Mouse (Mus musculus): ENCODE results near the gene Bhlha9. TPM values are rescaled to one million over a fixed set of nuclear protein-coding genes. Genes with fewer than 3 reads are reported as not detected.

The Bhlha9 gene
- polyA plus RNA-seq, 1 experiment from 2014 or later = 1.4 TPM

- H3K36me3 ChIP-seq (ENCODE audit: control insufficient read depth, insufficient read depth, low read length) = no peaks in the 10 kb centered on the region
- 9% methylated on average over 10 of the region's 10 CpGs for WGBS
- no peak for ATAC-seq (ENCODE audit: low read depth)
- H3K4me3 ChIP-seq (ENCODE audit: low read depth, low read length) = no peak overlapping the region
- no peaks in the 10 kb centered on the region for H3K9me3 ChIP-seq (ENCODE audit: control insufficient read depth, low read length)
- no peaks in the 10 kb centered on the region for H3K27me3 ChIP-seq (ENCODE audit: control insufficient read depth, insufficient read depth, low read length)
- H3K4me2 ChIP-seq (ENCODE audit: low read depth, low read length) = no peak overlapping the region
- peaks cover 6% of the 10 kb centered on the region for H3K4me1 ChIP-seq (ENCODE audit: control insufficient read depth, insufficient read depth, low read length)
- no peak overlapping the region for H3K9ac ChIP-seq (replicated peaks; ENCODE audit: low read depth, low read length)
- H3K27ac ChIP-seq (ENCODE audit: low read depth, low read length) = no peak overlapping the region
These were observed 17.2 kb upstream of the Bhlha9 start for GRCm38 (mm10) chr11:76655106-76655505.

GRCm38 (mm10) chr11:76657450-76657970 lies 14.8 kb upstream of the Bhlha9 start:
- Histone ChIP-seq H3K9ac (replicated peaks; ENCODE audit: low read depth, low read length) (no peak overlapping the region), H3K27me3 (ENCODE audit: control insufficient read depth, insufficient read depth, low read length) (no peaks in the 10 kb centered on the region), H3K36me3 (ENCODE audit: control insufficient read depth, insufficient read depth, low read length) (no peaks in the 10 kb centered on the region), H3K4me2 (ENCODE audit: low read depth, low read length) (no peak overlapping the region), H3K9me3 (ENCODE audit: control insufficient read depth, low read length) (no peaks in the 10 kb centered on the region), H3K4me3 (ENCODE audit: low read depth, low read length) (no peak overlapping the region), H3K27ac (ENCODE audit: low read depth, low read length) (no peak overlapping the region), H3K4me1 (ENCODE audit: control insufficient read depth, insufficient read depth, low read length) (peaks cover 6% of the 10 kb centered on the region)
- WGBS = 37% methylated on average over 4 of the region's 4 CpGs
- ATAC-seq (ENCODE audit: low read depth) = no peak

GRCm38 (mm10) chr11:76659138-76659930 lies 12.9 kb upstream of the Bhlha9 start:
- WGBS = 23% methylated on average over 14 of the region's 14 CpGs
- H3K4me1 ChIP-seq (ENCODE audit: control insufficient read depth, insufficient read depth, low read length) = peaks cover 6% of the 10 kb centered on the region
- ATAC-seq (ENCODE audit: low read depth) = 0 out of 2 replicates have a peak, but pooled peaks have one; percentile 38

GRCm38 (mm10) chr11:76661790-76662468 lies 10.3 kb upstream of the Bhlha9 start:
- Histone ChIP-seq H3K27ac (ENCODE audit: low read depth, low read length) (no peak overlapping the region), H3K4me2 (ENCODE audit: low read depth, low read length) (no peak overlapping the region), H3K4me1 (ENCODE audit: control insufficient read depth, insufficient read depth, low read length) (peaks cover 10% of the 10 kb centered on the region), H3K27me3 (ENCODE audit: control insufficient read depth, insufficient read depth, low read length) (no peaks in the 10 kb centered on the region), H3K36me3 (ENCODE audit: control insufficient read depth, insufficient read depth, low read length) (no peaks in the 10 kb centered on the region), H3K9me3 (ENCODE audit: control insufficient read depth, low read length) (no peaks in the 10 kb centered on the region), H3K4me3 (ENCODE audit: low read depth, low read length) (no peak overlapping the region), H3K9ac (replicated peaks; ENCODE audit: low read depth, low read length) (no peak overlapping the region)
- WGBS = 68% methylated on average over 7 of the region's 7 CpGs
- ATAC-seq (ENCODE audit: low read depth) = no peak

More at GRCm38 (mm10) chr11:76659138-76659930, 12.9 kb upstream of the Bhlha9 start:
- Histone ChIP-seq H3K4me3 (ENCODE audit: low read depth, low read length) (no peak overlapping the region), H3K9me3 (ENCODE audit: control insufficient read depth, low read length) (no peaks in the 10 kb centered on the region), H3K36me3 (ENCODE audit: control insufficient read depth, insufficient read depth, low read length) (no peaks in the 10 kb centered on the region), H3K9ac (replicated peaks; ENCODE audit: low read depth, low read length) (0 out of 2 replicates have a peak overlapping the region, but pooled peaks have one; percentile 3), H3K27me3 (ENCODE audit: control insufficient read depth, insufficient read depth, low read length) (no peaks in the 10 kb centered on the region), H3K4me2 (ENCODE audit: low read depth, low read length) (no peak overlapping the region), H3K27ac (ENCODE audit: low read depth, low read length) (no peak overlapping the region)

GRCm38 (mm10) chr11:76666002-76666649 lies 6.1 kb upstream of the Bhlha9 start:
- Histone ChIP-seq H3K9ac (replicated peaks; ENCODE audit: low read depth, low read length) (peak overlapping the region; percentile 66), H3K4me2 (ENCODE audit: low read depth, low read length) (peak overlapping the region; percentile 68), H3K27me3 (ENCODE audit: control insufficient read depth, insufficient read depth, low read length) (no peaks in the 10 kb centered on the region; the same call in 1 of the 2 replicates), H3K27ac (ENCODE audit: low read depth, low read length) (peak overlapping the region; percentile 30; the same call in 1 of the 2 replicates), H3K4me1 (ENCODE audit: control insufficient read depth, insufficient read depth, low read length) (0 out of 2 replicates have a peak, but pooled peaks cover 4% of the 10 kb centered on the region), H3K36me3 (ENCODE audit: control insufficient read depth, insufficient read depth, low read length) (no peaks in the 10 kb centered on the region), H3K9me3 (ENCODE audit: control insufficient read depth, low read length) (no peaks in the 10 kb centered on the region), H3K4me3 (ENCODE audit: low read depth, low read length) (peak overlapping the region; percentile 35)
- WGBS = 9% methylated on average over 35 of the region's 35 CpGs
- no peak for ATAC-seq (ENCODE audit: low read depth)

GRCm38 (mm10) chr11:76667807-76668206 lies 4.5 kb upstream of the Bhlha9 start:
- no peak overlapping the region for H3K4me3 ChIP-seq (ENCODE audit: low read depth, low read length)
- no peak overlapping the region for H3K27ac ChIP-seq (ENCODE audit: low read depth, low read length)
- H3K9me3 ChIP-seq (ENCODE audit: control insufficient read depth, low read length) = no peaks in the 10 kb centered on the region
- peaks cover 13% of the 10 kb centered on the region for H3K27me3 ChIP-seq (ENCODE audit: control insufficient read depth, insufficient read depth, low read length)
- H3K4me2 ChIP-seq (ENCODE audit: low read depth, low read length) = no peak overlapping the region
- H3K4me1 ChIP-seq (ENCODE audit: control insufficient read depth, insufficient read depth, low read length) = peaks cover 4% of the 10 kb centered on the region; the same call in 1 of the 2 replicates
- ATAC-seq (ENCODE audit: low read depth) = no peak
- H3K9ac ChIP-seq (replicated peaks; ENCODE audit: low read depth, low read length) = no peak overlapping the region
- H3K36me3 ChIP-seq (ENCODE audit: control insufficient read depth, insufficient read depth, low read length) = no peaks in the 10 kb centered on the region
- WGBS = 35% methylated on average over 4 of the region's 4 CpGs

GRCm38 (mm10) chr11:76672561-76673384 lies 503 bp downstream of the Bhlha9 start:
- no peaks in the 10 kb centered on the region for H3K9me3 ChIP-seq (ENCODE audit: control insufficient read depth, low read length)
- WGBS = 2% methylated on average over 64 of the region's 64 CpGs
- peak overlapping the region; percentile 34 for H3K4me3 ChIP-seq (ENCODE audit: low read depth, low read length)
- no peak for ATAC-seq (ENCODE audit: low read depth)
- peaks cover 28% of the 10 kb centered on the region for H3K27me3 ChIP-seq (ENCODE audit: control insufficient read depth, insufficient read depth, low read length)
- no peak overlapping the region for H3K27ac ChIP-seq (ENCODE audit: low read depth, low read length)
- peak overlapping the region; percentile 72 for H3K4me2 ChIP-seq (ENCODE audit: low read depth, low read length)
- H3K9ac ChIP-seq (replicated peaks; ENCODE audit: low read depth, low read length) = peak overlapping the region; percentile 48
- H3K4me1 ChIP-seq (ENCODE audit: control insufficient read depth, insufficient read depth, low read length) = no peaks in the 10 kb centered on the region; the same call in 1 of the 2 replicates
- no peaks in the 10 kb centered on the region for H3K36me3 ChIP-seq (ENCODE audit: control insufficient read depth, insufficient read depth, low read length)

GRCm38 (mm10) chr11:76674199-76674598 lies 1.9 kb downstream of the Bhlha9 start:
- no peak overlapping the region for H3K9ac ChIP-seq (replicated peaks; ENCODE audit: low read depth, low read length)
- ATAC-seq (ENCODE audit: low read depth) = no peak
- no peaks in the 10 kb centered on the region; the same call in 1 of the 2 replicates for H3K4me1 ChIP-seq (ENCODE audit: control insufficient read depth, insufficient read depth, low read length)
- no peak overlapping the region for H3K27ac ChIP-seq (ENCODE audit: low read depth, low read length)
- 61% methylated on average over 8 of the region's 8 CpGs for WGBS
- no peak overlapping the region for H3K4me2 ChIP-seq (ENCODE audit: low read depth, low read length)
- H3K27me3 ChIP-seq (ENCODE audit: control insufficient read depth, insufficient read depth, low read length) = peaks cover 28% of the 10 kb centered on the region
- H3K36me3 ChIP-seq (ENCODE audit: control insufficient read depth, insufficient read depth, low read length) = no peaks in the 10 kb centered on the region
- H3K4me3 ChIP-seq (ENCODE audit: low read depth, low read length) = no peak overlapping the region
- no peaks in the 10 kb centered on the region for H3K9me3 ChIP-seq (ENCODE audit: control insufficient read depth, low read length)

Data from neural tube, embryonic 14.5 days (tissue).